Mouse (Mus musculus) layer of hippocampus, adult 2 months (tissue): ENCODE measurements at regions not wholly inside any gene's neighbourhood (a gene's known extent, or its start where the extent isn't known, plus 50 kb on each side); places are given as distances from the start of the nearest gene placed in this dataset.

Experiments
- DNase-seq, 2 experiments: peaks; one replicate each; pipeline ENCODE4 v3.0.0; 2022; ENCODE audit warnings: low spot score in 2 of 2
- H3K27ac ChIP-seq: fragments of 200-600 bp; 2 replicates; pipeline ENCODE4 v1.8.1; 2022
- H3K4me3 ChIP-seq: fragments of 200-600 bp; 2 replicates; pipeline ENCODE4 v1.8.1; 2022; ENCODE audit warnings: mild to moderate bottlenecking
- CTCF ChIP-seq: fragments of 200-600 bp; conservative IDR thresholded peaks from 2 replicates; pipeline ENCODE4 v1.8.1; 2022; ENCODE audit warnings: antibody characterized with exemption, mild to moderate bottlenecking, moderate library complexity

DNA sequence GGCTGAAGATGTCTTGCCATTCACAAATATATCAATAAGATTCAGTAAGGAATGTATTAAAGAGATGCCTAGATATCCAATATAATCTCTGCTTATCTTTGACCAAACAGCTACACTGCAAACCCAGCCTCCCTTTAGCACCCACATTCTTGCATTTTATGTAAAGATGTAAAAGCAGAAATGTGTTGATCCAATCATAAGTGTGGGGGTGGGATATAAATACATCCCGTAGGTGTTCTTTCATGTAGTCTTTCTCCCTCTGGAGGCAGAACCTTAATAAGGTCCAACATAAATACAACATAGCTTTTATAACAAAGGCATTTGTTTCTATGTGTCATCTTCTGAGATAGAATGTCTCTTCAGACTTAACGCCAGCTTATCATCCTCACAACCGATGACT lies 637.1 kb upstream of the Flrt2 start:
- no peak for TF ChIP-seq CTCF
- DNase-seq = no peak
- H3K27ac ChIP-seq = no peak overlapping the region
- H3K4me3 ChIP-seq = no peak overlapping the region

DNA sequence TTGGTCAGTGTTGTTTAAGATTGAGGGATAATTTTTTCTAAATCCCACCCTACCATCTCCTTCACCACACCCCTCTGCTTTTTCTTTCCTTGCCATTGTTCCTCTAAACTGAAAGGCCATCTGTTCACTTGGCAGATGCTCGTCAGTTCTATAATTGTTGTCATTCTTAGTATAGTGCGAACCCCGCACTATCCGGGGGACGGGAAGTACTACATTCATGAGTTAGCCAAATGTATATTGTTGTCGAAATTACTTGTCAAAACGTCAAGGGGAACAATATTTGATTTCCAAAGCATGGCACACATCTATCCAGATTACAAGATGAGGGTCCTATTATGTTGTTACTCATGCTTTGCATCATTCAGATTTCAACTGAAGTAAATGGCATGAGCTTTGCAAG lies 635.1 kb upstream of the Flrt2 start:
- DNase-seq = peak in 1 of 2 experiments; percentile 8
- Histone ChIP-seq H3K4me3 (no peak overlapping the region), H3K27ac (no peak overlapping the region)
- TF ChIP-seq CTCF = no peak

DNA sequence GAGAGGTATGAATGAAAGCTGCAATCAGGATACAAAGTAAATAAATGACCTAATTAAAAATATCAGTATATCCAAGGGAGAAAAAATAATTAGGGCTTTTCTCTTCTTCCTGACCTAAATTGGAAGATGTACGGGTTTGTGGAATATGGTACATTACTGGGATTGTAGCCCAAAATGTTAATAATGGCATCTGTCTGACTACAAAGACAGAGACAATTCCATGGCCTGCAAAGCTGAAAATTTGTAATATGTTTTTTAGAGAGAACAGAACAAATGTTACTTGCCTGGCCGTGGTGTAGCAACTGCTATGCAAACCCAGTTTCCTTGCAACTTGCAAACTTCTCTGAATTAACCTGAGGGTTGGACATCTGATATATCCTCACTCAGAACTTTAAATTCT lies 632.6 kb upstream of the Flrt2 start:
- H3K27ac ChIP-seq = peak overlapping the region; percentile 70
- no peak for TF ChIP-seq CTCF
- H3K4me3 ChIP-seq = no peak overlapping the region
- peak; percentile 24 to 59 for DNase-seq

DNA sequence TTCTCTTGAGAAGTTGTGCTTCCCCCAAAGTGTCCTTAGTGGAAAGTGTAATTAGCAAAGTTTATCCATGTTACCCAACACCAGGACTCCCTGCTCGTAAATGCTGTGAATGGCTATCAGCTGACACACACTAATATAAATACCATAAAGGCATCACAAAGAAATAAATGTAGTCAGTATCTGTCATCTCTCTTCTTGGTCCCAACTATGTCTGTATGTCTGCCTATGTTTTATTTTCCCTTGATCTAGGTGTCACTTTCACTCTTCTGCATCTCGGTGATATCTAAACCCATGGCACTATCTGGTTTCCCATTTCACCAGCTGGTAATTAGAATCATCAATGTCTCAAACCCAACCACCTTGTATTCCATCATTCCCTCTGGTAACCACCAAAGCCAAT lies 619.7 kb upstream of the Flrt2 start:
- DNase-seq = no peak
- no peak for TF ChIP-seq CTCF
- Histone ChIP-seq H3K4me3 (no peak overlapping the region), H3K27ac (no peak overlapping the region)

DNA sequence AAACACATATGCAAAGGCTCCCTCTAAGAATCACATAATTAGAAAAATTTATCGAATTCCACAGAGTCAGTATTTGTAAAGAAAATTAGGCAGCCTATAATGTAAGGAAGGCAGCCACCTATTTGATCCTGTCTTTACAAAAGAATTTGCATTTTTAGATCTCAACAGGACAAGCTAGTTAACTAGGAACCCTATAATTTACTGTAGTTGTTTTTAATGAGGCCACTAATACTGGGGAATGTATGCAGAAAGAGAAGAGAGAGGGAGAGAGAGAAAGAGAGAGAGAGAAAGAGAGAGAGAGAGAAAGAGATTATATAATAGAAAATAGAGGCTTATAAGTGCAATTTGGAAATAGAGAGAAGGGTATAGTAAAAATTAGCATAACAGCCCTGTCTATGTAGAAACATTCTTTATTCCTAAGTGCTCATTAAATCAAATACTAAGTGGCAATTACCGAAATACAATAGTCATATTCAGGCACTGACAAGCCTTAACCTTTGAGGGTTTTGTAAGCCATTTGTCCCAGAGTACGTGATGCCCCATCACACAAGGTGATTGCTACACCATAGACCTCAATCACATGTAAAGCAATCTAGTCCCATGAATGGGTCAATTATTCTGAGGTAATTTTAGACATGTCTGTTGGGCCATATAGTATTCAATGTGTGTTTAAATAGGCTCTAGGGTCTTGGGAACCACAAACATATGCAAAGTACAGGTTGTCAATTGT lies 572.6 kb upstream of the Flrt2 start:
- H3K27ac ChIP-seq = no peak overlapping the region
- TF ChIP-seq CTCF = no peak
- no peak overlapping the region for H3K4me3 ChIP-seq
- DNase-seq = no peak

DNA sequence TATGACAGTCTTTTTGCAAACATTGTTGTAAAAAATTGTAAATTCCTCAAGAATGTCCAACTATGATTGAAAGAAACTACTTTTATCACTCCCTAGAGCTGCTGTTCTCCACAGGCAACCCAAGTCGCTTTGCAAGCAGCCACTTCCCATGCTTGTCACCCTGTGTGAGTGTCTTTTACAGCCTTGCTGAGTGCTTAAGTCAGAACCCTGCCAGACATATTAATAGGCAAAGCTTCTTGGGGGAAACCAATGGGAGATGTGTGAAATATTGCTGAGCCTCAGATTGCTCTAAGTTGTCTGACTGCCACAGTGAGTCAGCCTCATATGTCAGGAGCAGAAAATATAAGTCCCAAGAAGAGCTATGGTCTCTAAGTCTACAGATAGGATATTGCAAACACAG lies 559.2 kb upstream of the Flrt2 start:
- TF ChIP-seq CTCF = no peak
- Histone ChIP-seq H3K27ac (no peak overlapping the region), H3K4me3 (no peak overlapping the region)
- DNase-seq = no peak

DNA sequence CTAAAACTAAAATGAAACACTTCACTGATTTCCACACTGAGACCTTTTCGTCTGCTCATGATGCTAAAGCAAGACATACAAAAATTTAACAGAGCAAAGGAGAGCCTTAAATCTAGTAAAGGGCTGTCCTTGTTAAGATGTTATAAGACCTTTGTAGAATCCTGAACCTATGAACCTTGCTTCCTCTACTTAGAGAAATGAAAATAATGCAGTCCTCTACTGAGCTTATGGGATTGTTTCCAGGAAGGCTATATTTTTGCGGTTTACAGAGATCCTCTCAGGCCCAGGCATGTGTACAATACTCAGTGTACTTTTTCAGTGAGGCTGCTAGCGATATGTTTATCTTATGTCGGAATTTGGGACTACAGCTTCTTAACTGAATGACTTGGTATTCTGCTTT lies 558.5 kb upstream of the Flrt2 start:
- TF ChIP-seq CTCF = no peak
- DNase-seq = no peak
- no peak overlapping the region for H3K27ac ChIP-seq
- H3K4me3 ChIP-seq = no peak overlapping the region

DNA sequence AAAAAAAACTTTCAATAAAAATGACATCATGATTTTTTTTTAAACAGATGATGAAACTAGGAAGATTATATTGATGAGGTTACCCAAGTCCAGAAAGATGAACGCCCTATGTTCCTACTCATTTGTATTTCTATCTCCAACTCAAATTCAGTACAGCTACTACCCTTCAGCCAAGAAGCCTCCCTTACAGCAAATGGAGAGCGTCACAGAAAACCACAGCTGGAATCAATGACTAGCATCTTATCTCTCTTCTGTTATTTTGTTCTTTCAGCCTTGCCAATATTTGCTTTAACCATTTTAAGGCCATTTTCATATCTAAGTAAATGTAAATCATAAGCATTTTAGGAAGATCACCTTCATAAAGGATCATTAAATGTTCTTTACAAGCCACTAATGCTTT lies 553.9 kb upstream of the Flrt2 start:
- Histone ChIP-seq H3K27ac (no peak overlapping the region), H3K4me3 (no peak overlapping the region)
- TF ChIP-seq CTCF = no peak
- DNase-seq = no peak

DNA sequence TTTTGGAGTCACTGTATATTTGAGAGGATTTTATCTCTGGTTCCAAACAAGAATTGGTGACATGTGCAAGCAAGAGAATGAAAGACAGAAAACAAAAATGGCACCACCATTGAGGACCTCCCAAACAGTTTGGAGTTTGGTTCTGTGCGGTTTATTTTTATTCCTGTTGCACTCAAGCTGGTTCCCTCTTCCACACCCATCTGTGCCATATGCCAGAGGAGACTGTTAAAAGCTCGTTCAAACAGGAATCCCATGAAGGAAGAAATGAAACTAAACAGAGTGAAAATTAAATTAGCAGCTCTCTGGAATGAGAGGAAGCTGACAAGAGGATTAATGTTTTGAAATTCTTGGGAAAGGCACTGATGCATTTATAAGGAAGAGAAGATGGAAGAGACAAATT lies 521.0 kb upstream of the Flrt2 start:
- no peak for TF ChIP-seq CTCF
- peak; percentile 62 to 69 for DNase-seq
- Histone ChIP-seq H3K4me3 (no peak overlapping the region), H3K27ac (0 out of 2 replicates have a peak overlapping the region, but pooled peaks have one; percentile 5)

DNA sequence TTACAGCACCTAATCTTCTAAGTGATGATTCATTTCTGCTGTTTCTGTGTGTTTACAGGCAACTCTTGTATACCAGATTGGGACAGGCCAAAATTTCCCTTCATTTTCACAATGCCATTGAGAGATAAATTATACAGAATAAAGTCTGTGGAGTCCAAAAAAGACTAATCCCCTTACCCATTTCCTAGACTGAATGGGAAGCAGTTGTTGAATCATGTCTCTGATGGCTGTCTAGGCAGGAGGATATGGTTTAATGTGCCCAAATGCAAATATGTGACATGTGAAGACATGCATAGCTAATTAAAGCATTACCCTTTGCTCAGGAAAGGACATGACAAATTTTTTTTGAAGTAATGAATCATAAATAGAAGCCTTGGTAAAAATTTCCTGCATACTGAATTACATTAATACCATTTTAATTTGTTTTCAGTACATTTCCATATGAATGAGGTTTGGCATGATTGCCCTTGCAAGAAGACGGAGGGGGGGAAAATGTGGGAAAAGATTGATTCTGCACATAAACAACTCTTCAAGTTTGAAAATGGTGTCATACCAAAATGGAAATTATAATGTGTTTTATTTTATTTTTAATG lies 518.1 kb upstream of the Flrt2 start:
- DNase-seq = no peak
- H3K27ac ChIP-seq = no peak overlapping the region
- H3K4me3 ChIP-seq = no peak overlapping the region
- TF ChIP-seq CTCF = no peak

DNA sequence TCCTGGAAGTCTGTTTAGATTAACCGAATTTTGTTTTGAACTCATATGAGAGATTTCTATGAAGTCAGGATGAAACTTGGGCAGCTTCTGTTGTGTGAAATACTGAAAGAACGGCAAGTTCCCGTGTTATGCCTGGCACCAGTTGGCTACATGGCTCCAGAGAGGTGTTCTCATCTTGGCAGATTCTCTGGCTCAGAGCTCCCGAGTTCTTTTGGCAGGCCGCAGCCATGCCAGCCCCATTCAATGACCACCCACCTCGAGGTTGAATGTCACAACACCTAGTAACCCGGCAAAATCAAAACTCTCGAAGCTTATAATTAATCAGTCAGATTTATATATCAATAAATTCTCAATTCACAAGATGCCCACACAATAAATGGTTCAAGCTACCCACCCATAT lies 489.5 kb upstream of the Flrt2 start:
- no peak overlapping the region for H3K4me3 ChIP-seq
- no peak for DNase-seq
- no peak overlapping the region for H3K27ac ChIP-seq
- no peak for TF ChIP-seq CTCF

DNA sequence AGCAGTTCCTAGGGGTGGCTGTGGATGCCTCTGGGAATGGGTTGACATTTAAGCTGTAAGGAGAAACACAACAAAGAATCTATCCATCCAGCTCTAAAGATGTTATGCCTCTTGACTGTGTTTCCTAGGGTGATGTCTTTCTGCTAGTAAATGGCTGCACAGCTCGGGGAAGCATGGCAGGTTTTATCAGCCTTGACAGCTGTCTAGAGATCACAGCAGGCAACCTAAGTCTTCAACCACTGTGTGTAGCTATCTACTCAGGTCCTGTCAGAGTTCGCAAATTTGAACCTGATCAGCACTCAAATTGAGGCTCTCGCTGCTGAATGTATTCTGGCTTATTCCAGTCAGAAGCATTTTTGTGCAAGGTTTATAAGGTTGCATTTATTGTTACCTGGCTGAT lies 486.9 kb upstream of the Flrt2 start:
- no peak for DNase-seq
- Histone ChIP-seq H3K4me3 (no peak overlapping the region), H3K27ac (no peak overlapping the region)
- TF ChIP-seq CTCF = no peak

DNA sequence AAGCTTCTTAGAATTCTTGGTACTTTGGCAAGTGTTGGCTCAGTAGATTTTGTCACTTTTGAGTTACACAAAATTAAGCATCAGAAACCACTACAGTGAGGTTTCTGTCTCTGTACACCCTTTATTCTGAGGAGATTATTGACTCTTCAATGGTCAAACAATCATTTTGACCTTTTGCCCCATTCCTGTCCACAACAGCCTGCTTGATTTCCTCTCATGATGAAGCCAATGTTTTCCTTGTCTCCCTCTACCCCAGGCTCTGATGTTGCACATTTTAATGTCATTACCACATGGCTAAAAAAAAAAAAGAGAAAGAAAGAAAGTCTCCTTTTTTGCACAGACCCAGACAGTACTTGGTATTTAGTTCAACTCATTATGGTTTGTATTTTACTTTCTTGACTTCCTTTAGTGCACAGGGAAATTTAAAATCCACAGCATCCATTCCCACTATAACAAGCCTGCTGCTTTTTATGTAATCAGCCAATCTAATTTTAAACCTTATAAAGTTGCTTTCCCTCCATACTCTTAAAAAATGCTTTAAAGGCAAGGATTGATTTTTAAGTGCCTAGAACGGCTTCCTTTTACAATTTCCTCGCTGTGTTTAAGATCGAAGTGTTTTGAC lies 452.8 kb upstream of the Flrt2 start:
- DNase-seq = no peak
- TF ChIP-seq CTCF = no peak
- H3K27ac ChIP-seq = no peak overlapping the region
- no peak overlapping the region for H3K4me3 ChIP-seq

DNA sequence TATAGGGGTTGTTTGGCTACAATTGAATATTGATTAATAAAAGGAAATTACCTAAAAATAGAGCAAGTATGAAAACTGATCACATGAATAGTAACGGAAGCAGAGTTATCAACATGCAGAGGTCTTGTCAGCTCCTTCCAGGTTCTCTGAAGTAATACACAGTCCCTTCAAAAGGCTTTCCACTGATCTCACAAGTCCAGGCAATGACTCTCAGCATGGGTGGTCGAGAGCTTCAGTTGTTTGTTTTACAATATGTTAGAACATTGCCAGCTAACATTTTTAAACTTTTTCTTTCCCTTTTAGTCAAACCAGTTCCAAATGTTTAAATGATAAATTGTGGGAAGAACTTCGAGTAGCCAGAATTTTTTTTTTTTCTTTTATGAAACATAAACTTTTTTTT lies 424.8 kb upstream of the Flrt2 start:
- no peak for DNase-seq
- no peak overlapping the region for H3K27ac ChIP-seq

More for the DNA sequence above, 424.8 kb upstream of the Flrt2 start:
- no peak for TF ChIP-seq CTCF
- H3K4me3 ChIP-seq = no peak overlapping the region
